Mouse (Mus musculus) lung, postnatal 0 days (tissue): ENCODE data around the gene a. TPM values are rescaled to one million over a fixed set of nuclear protein-coding genes. Genes with fewer than 3 reads are reported as not detected.

Experiments used
- ATAC-seq: fragments of 200-750 bp; cut with Nextera tagmentation; 2 replicates; pipeline ENCODE4 v1.8.0; 2017; ENCODE audit warnings: moderate library complexity
- DNase-seq: peaks from one replicate; pipeline ENCODE4 v3.0.0-alpha.2; 2016; ENCODE audit warnings: low spot score
- H3K27ac ChIP-seq: fragments of 300-500 bp; sonication (generic); 2 replicates; pipeline ENCODE4 v1.5.1; 2014; ENCODE audit warnings: antibody characterized with exemption, mild to moderate bottlenecking, low read length, mixed read lengths
- H3K27me3 ChIP-seq: fragments of 300-500 bp; sonication (generic); replicated peaks from 2 replicates; pipeline ENCODE4 v1.6.1; 2014; ENCODE audit warnings: low read length, mixed read lengths; ENCODE audit not compliant: insufficient read depth
- H3K36me3 ChIP-seq: fragments of 300-500 bp; sonication (generic); 2 replicates; pipeline ENCODE4 v1.6.1; 2014; ENCODE audit warnings: low read length, mixed read lengths; ENCODE audit not compliant: insufficient read depth
- H3K4me1 ChIP-seq: fragments of 300-500 bp; sonication (generic); 2 replicates; pipeline ENCODE4 v1.6.1; 2014; ENCODE audit warnings: antibody characterized with exemption, low read depth, low read length, mixed read lengths; ENCODE audit not compliant: insufficient read depth
- H3K4me2 ChIP-seq: fragments of 300-500 bp; sonication (generic); replicated peaks from 2 replicates; pipeline ENCODE4 v1.6.1; 2014; ENCODE audit warnings: low read depth, mild to moderate bottlenecking, low read length, moderate library complexity, mixed read lengths
- H3K4me3 ChIP-seq: fragments of 300-500 bp; sonication (generic); 2 replicates; pipeline ENCODE4 v1.5.1; 2014; ENCODE audit warnings: low read depth, low read length
- H3K9ac ChIP-seq: fragments of 300-500 bp; sonication (generic); replicated peaks from 2 replicates; pipeline ENCODE4 v1.6.1; 2014; ENCODE audit warnings: low read depth, mild to moderate bottlenecking
- H3K9me3 ChIP-seq: fragments of 300-500 bp; sonication (generic); 2 replicates; pipeline ENCODE4 v1.6.1; 2016; ENCODE audit warnings: low read length, mixed read lengths
- CTCF ChIP-seq: IDR thresholded peaks from 2 replicates; pipeline ENCODE4 v1.5.1; 2016; ENCODE audit warnings: antibody characterized with exemption, mild to moderate bottlenecking
- EP300 ChIP-seq: IDR thresholded peaks from 2 replicates; pipeline ENCODE4 v1.6.1; 2016; ENCODE audit warnings: antibody characterized with exemption, mild to moderate bottlenecking, control low read depth
- WGBS: fragments of 180-500 bp; shearing (Covaris S2); extraction: QIAGEN DNeasy Blood & Tissue Kit; methylation state at CpG from one replicate; pipeline ENCODE4 v1.1.7; 2014; 5-methylcytosine and 5-hydroxymethylcytosine counted together
- polyA plus RNA-seq: library from polyadenylated mRNA; unstranded; fragments of >200 nt; fragmentation: Nextera tagmentation; extraction: Ambion mirVana; gene quantifications from 2 replicates; pipeline ENCODE4 v1.2.1, GENCODE M21; 2015

The a gene
- polyA plus RNA-seq, 1 experiment from 2014 or later: not detected

GRCm38 (mm10) chr2:154765554-154766008 lies 25.6 kb upstream of the a start:
- TF ChIP-seq EP300 (0 out of 2 replicates have a peak, but pooled peaks have one; percentile 33), CTCF (no peak)
- DNase-seq (peak; percentile 86), ATAC-seq (peak; percentile 88)
- 47% methylated on average over 8 of the region's 8 CpGs for WGBS
- Histone ChIP-seq H3K27me3 (no peaks in the 10 kb centered on the region), H3K36me3 (no peaks in the 10 kb centered on the region), H3K4me1 (no peaks in the 10 kb centered on the region), H3K4me3 (no peak overlapping the region), H3K9ac (no peak overlapping the region), H3K4me2 (no peak overlapping the region), H3K9me3 (no peaks in the 10 kb centered on the region), H3K27ac (no peak overlapping the region)

- ATAC-seq: no peak
- no peaks in the 10 kb centered on the region for H3K9me3 ChIP-seq
- TF ChIP-seq CTCF: no peak
- no peak for TF ChIP-seq EP300
- H3K4me3 ChIP-seq: no peak overlapping the region
- H3K4me2 ChIP-seq: no peak overlapping the region
- H3K27me3 ChIP-seq: no peaks in the 10 kb centered on the region
- 78% methylated on average over 6 of the region's 6 CpGs for WGBS
- no peaks in the 10 kb centered on the region for H3K36me3 ChIP-seq
- no peak overlapping the region for H3K27ac ChIP-seq
- no peaks in the 10 kb centered on the region for H3K4me1 ChIP-seq
- no peak for DNase-seq
- H3K9ac ChIP-seq: no peak overlapping the region
Observed at GRCm38 (mm10) chr2:154767051-154767450, 24.2 kb upstream of the a start.

GRCm38 (mm10) chr2:154769930-154770329 lies 21.3 kb upstream of the a start, which contains the start of gene Gm14214:
TSS of gene Gm14214 (minus strand) at chr2:154770030.
- Histone ChIP-seq H3K9me3 (no peaks in the 10 kb centered on the region), H3K9ac (no peak within 1 kb of the TSS)
- DNase-seq: no peak

GRCm38 (mm10) chr2:154771604-154772003 lies 19.6 kb upstream of the a start:
- H3K36me3 ChIP-seq: no peaks in the 10 kb centered on the region
- no peak for DNase-seq
- 72% methylated on average over 8 of the region's 8 CpGs for WGBS
- ATAC-seq: no peak
- no peaks in the 10 kb centered on the region for H3K9me3 ChIP-seq
- no peak overlapping the region for H3K4me3 ChIP-seq
- no peak overlapping the region for H3K4me2 ChIP-seq
- no peak for TF ChIP-seq CTCF
- TF ChIP-seq EP300: no peak
- no peaks in the 10 kb centered on the region for H3K27me3 ChIP-seq
- no peaks in the 10 kb centered on the region for H3K4me1 ChIP-seq
- no peak overlapping the region for H3K9ac ChIP-seq
- H3K27ac ChIP-seq: no peak overlapping the region

More at GRCm38 (mm10) chr2:154769930-154770329, 21.3 kb upstream of the a start, which contains the start of gene Gm14214:
- H3K27me3 ChIP-seq: no peaks in the 10 kb centered on the region
- ATAC-seq: no peak
- no peak within 1 kb of the TSS for H3K4me2 ChIP-seq
- H3K4me3 ChIP-seq: no peak within 1 kb of the TSS
- H3K36me3 ChIP-seq: no peaks in the 10 kb centered on the region
- TF ChIP-seq EP300: no peak
- no peak for TF ChIP-seq CTCF
- H3K4me1 ChIP-seq: no peaks in the 10 kb centered on the region
- no peak within 1 kb of the TSS for H3K27ac ChIP-seq

- Histone ChIP-seq H3K27ac (no peak overlapping the region), H3K4me3 (no peak overlapping the region), H3K9me3 (no peaks in the 10 kb centered on the region), H3K4me1 (no peaks in the 10 kb centered on the region), H3K9ac (no peak overlapping the region), H3K4me2 (no peak overlapping the region), H3K36me3 (no peaks in the 10 kb centered on the region), H3K27me3 (no peaks in the 10 kb centered on the region)
- 80% methylated on average over 1 of the region's 1 CpGs for WGBS
- DNase-seq: peak; percentile 36
- ATAC-seq: no peak
- no peak for TF ChIP-seq EP300
- TF ChIP-seq CTCF: peak; percentile 58
Observed at GRCm38 (mm10) chr2:154774032-154774431, 17.2 kb upstream of the a start.

GRCm38 (mm10) chr2:154776496-154776895 lies 14.7 kb upstream of the a start:
- Histone ChIP-seq H3K9ac (no peak overlapping the region), H3K9me3 (no peaks in the 10 kb centered on the region), H3K4me2 (no peak overlapping the region), H3K4me3 (no peak overlapping the region), H3K36me3 (no peaks in the 10 kb centered on the region), H3K27ac (no peak overlapping the region), H3K4me1 (no peaks in the 10 kb centered on the region), H3K27me3 (no peaks in the 10 kb centered on the region)
- 72% methylated on average over 7 of the region's 7 CpGs for WGBS
- ATAC-seq (no peak), DNase-seq (no peak)
- no peak for TF ChIP-seq EP300
- TF ChIP-seq CTCF: no peak

- DNase-seq: no peak
- no peaks in the 10 kb centered on the region for H3K4me1 ChIP-seq
- no peak overlapping the region for H3K27ac ChIP-seq
- H3K9ac ChIP-seq: no peak overlapping the region
- H3K4me2 ChIP-seq: no peak overlapping the region
- no peaks in the 10 kb centered on the region for H3K36me3 ChIP-seq
- H3K4me3 ChIP-seq: no peak overlapping the region
- 48% methylated on average over 3 of the region's 3 CpGs for WGBS
- no peaks in the 10 kb centered on the region for H3K27me3 ChIP-seq
- TF ChIP-seq CTCF (no peak), EP300 (no peak)
- no peak for ATAC-seq
- H3K9me3 ChIP-seq: no peaks in the 10 kb centered on the region
Observed at GRCm38 (mm10) chr2:154779648-154780047, 11.6 kb upstream of the a start.
